In genomic region chr10:17076186-17076585, GRCm38 (mm10) we compare ENCODE assay signal across 18 mouse cellular contexts.
DNase-seq lines count a peak whose midpoint lies in the region; ATAC-seq and TF ChIP-seq lines count a peak whose summit lies in the region.
"Had no signal": no experiment of that assay in that cellular context is flagged by ENCODE, and none has a peak within 500 bp of the region (broad histone marks: within the 10 kb centered on the region; RNA-seq: fewer than 3 reads in every experiment).

No protein-coding gene starts in this region.

- peak; percentile 76; the same call in 1 of the 2 replicates for ATAC-seq in lung, embryonic 16.5 days (ENCODE audit: low read depth)
- ATAC-seq: forebrain, embryonic 13.5 days; forebrain, postnatal 0 days had no signal

- H3K27ac ChIP-seq in lung, embryonic 16.5 days (ENCODE audit: low read length): no peak overlapping the region
- peak overlapping the region; percentile 78; the same call in 1 of the 2 replicates for H3K27ac ChIP-seq in limb, embryonic 10.5 days
- no peak overlapping the region for H3K27ac ChIP-seq in heart, adult 2 months
- H3K27ac ChIP-seq: forebrain, embryonic 13.5 days; hindbrain, embryonic 10.5 days; hindbrain, embryonic 14.5 days had no signal

- H3K4me1 ChIP-seq in lung, embryonic 16.5 days (replicated peaks; ENCODE audit: control insufficient read depth, insufficient read depth, low read length): 0 out of 2 replicates have a peak, but pooled peaks cover 3% of the 10 kb centered on the region
- H3K4me1 ChIP-seq in limb, embryonic 10.5 days: peaks cover 36% of the 10 kb centered on the region
- peaks cover 2% of the 10 kb centered on the region for H3K4me1 ChIP-seq in heart, adult 2 months (ENCODE audit: control insufficient read depth, insufficient read depth, low read length)

- H3K9ac ChIP-seq in lung, embryonic 16.5 days (ENCODE audit: low read length): no peak overlapping the region
- H3K9ac ChIP-seq in heart, adult 2 months (ENCODE audit: low read depth, low read length): no peak overlapping the region
- H3K9ac ChIP-seq: embryonic facial prominence, embryonic 12.5 days; forebrain, embryonic 13.5 days; forebrain, postnatal 0 days; heart, embryonic 12.5 days; hindbrain, embryonic 14.5 days had no signal

- no peaks in the 10 kb centered on the region for H3K9me3 ChIP-seq in lung, embryonic 16.5 days (ENCODE audit: control insufficient read depth, low read length)
- no peaks in the 10 kb centered on the region for H3K9me3 ChIP-seq in limb, embryonic 10.5 days (replicated peaks)
- H3K9me3 ChIP-seq: embryonic facial prominence, embryonic 12.5 days; forebrain, embryonic 13.5 days; heart, embryonic 12.5 days; hindbrain, embryonic 10.5 days had no signal

- peak; percentile 16 for DNase-seq in adrenal gland, postnatal 10 days
- no peak for DNase-seq in adrenal gland, adult (ENCODE audit: inconsistent age in 2 of 2, low spot score in 1 of 2)
- DNase-seq in lung, postnatal 10 days: no peak
- no peak for DNase-seq in limb, embryonic 10.5 days (ENCODE audit: low spot score)
- DNase-seq in left cerebral cortex, adult 11 months (ENCODE audit: low spot score): no peak
- no peak for DNase-seq in thymus, postnatal 10 days (ENCODE audit: low spot score in 2 of 2)
- no peak for DNase-seq in heart, adult 2 months
- DNase-seq: adrenal gland, postnatal 25 days; cerebellum, adult 2 months; cerebellum, postnatal 10 days; forebrain, postnatal 0 days; gastrocnemius, postnatal 14 days had no signal

- intact Hi-C loops in heart, adult 2 months (cut with DNase I): loop anchor here (5.0 kb wide), 1 partner anchor 646 kb away; the partner anchor contains the start of gene Cited2

- no peaks in the 10 kb centered on the region for H3K79me2 ChIP-seq in heart, adult 2 months (replicated peaks; ENCODE audit: control insufficient read depth, insufficient read depth, low read length)

- no peak for TF ChIP-seq CTCF in heart, adult 2 months (IDR thresholded peaks at IDR 0.05)

- no peak overlapping the region for H3K4me3 ChIP-seq in lung, embryonic 16.5 days (ENCODE audit: low read length)
- H3K4me3 ChIP-seq in limb, embryonic 10.5 days: no peak overlapping the region
- H3K4me3 ChIP-seq in heart, adult 2 months: no peak overlapping the region
- H3K4me3 ChIP-seq: embryonic facial prominence, embryonic 12.5 days; forebrain, embryonic 13.5 days; heart, embryonic 12.5 days; hindbrain, embryonic 10.5 days had no signal

- no peak overlapping the region for H3K4me2 ChIP-seq in lung, embryonic 16.5 days (ENCODE audit: low read depth, low read length)
- H3K4me2 ChIP-seq: embryonic facial prominence, embryonic 12.5 days; forebrain, embryonic 13.5 days; heart, embryonic 12.5 days; hindbrain, embryonic 14.5 days had no signal

- TF ChIP-seq POLR2A in heart, adult 2 months (IDR thresholded peaks at IDR 0.05; ENCODE audit: insufficient read depth, low read depth, low read length): no peak

- TF ChIP-seq EP300 in heart, adult 2 months (IDR thresholded peaks at IDR 0.05; ENCODE audit: insufficient read depth, low read depth, low read length): no peak

- 41% methylated on average over 4 of the region's 4 CpGs for WGBS in lung, embryonic 16.5 days
- WGBS in limb, embryonic 10.5 days: 73% methylated on average over 4 of the region's 4 CpGs
- WGBS in heart, adult 2 months: 84% methylated on average over 4 of the region's 4 CpGs

- H3K27me3 ChIP-seq in lung, embryonic 16.5 days (ENCODE audit: control insufficient read depth, insufficient read depth, low read depth, low read length): no peaks in the 10 kb centered on the region
- H3K27me3 ChIP-seq in limb, embryonic 10.5 days (ENCODE audit: low read depth, poor library complexity, severe bottlenecking): no peaks in the 10 kb centered on the region
- H3K27me3 ChIP-seq in heart, adult 2 months (ENCODE audit: control insufficient read depth, insufficient read depth, low read length): no peaks in the 10 kb centered on the region
- H3K27me3 ChIP-seq: embryonic facial prominence, embryonic 12.5 days; forebrain, embryonic 13.5 days; heart, embryonic 12.5 days had no signal

- H3K36me3 ChIP-seq in lung, embryonic 16.5 days (ENCODE audit: control insufficient read depth, insufficient read depth, low read length): no peaks in the 10 kb centered on the region
- no peaks in the 10 kb centered on the region for H3K36me3 ChIP-seq in limb, embryonic 10.5 days
- no peaks in the 10 kb centered on the region; the same call in 1 of the 2 replicates for H3K36me3 ChIP-seq in heart, adult 2 months (ENCODE audit: control insufficient read depth, insufficient read depth, low read length)
- H3K36me3 ChIP-seq: embryonic facial prominence, embryonic 12.5 days; heart, embryonic 12.5 days; hindbrain, embryonic 10.5 days had no signal
